Mouse (Mus musculus) T-cell, adult 66 days (primary cell): Measurements from ENCODE around the gene Ergic1. TPM values are rescaled to one million over a fixed set of nuclear protein-coding genes. Genes with fewer than 3 reads are reported as not detected.

Source experiments
- total RNA-seq, 2 experiments: library from RNA; stranded (reverse); gene quantifications; 3 replicates in 1 of 2; 4 replicates in 1 of 2; pipeline ENCODE4 v1.2.4; 2023

Ergic1 gene
- total RNA-seq = 10 to 100 TPM; 34.9 to 36.1 TPM

DNA sequence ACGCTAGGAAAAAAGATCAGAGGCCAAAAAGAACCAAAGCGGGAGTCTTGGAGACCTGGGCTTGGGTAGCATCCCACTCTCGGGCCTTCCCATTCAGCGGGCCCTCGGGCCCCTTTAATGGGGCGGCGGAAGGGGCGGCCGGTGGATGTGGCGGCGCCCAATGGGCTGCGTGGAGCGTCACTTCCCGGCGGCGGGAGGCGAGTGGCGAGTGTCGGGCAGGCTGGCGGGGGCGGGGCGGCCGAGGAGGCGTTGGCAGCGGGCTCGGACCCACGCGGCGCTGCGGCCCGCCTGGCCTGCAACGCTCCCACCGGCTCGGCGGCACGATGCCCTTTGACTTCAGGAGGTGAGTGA lies at the start of gene Ergic1:
TSS of gene Ergic1 (plus strand) at position 200 of the 351 bp plus-strand sequence.

DNA sequence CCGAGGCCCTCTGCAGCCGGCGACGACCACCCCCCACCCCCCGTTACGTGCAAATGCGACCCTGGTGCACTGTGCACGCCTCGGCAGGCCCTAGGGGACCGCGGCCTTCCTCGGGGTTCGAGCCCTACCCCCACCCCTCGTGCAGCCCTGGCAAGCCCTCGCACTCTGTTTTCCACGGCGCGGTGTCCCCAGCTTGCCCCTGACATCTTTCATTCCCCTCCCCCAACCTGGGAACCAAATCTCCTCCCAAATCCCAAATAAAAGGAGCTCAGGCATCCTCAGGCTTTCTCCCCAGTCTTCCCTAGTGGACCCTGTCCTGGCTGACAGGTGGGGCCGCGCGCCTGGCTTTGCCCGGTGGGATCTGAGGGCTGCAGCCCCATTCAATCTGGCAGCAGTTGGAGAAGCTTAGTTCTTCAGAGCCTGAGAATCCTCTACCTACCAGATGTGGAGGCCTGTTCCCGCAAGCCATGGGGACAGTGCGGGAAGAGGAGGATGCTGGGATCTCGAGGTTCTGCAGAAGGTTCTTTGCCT lies 427 bp downstream of the Ergic1 start, which contains the start of gene Dusp1:
TSS of gene Dusp1 (minus strand) at position 478 of the 531 bp plus-strand sequence.

DNA sequence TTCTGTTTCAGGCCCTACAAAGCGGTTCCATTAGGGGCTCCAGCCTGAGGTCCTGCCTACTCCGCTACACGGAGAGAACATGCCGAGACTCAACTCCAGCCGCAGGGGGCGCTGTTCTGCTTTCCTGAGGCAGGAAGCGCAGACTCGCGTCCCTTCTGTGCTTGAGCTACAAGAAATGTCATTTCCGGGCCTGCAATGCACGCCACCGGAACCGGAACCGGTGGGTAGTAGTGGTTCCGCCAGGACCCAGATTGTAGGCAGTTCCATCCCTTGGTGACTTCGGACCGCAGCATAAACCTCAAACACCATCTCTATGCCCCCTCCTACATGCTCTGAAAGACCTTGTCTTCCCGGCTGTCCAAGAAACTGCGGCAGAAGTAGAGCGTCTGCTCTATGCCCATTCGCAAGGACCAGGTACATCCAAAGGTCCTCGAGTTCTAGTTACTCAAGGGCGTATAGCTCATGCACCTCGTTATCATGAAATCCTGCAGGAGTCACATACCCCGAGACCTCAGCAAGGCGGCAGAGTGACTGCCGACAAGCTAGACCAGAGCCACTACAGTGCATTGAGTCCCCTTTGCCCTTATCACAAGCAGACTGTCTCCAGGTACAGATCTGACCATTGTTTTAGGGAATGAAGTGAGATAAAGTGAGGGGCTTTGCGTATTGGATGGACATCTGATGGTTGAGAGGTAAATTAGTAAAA lies 101.8 kb downstream of the Ergic1 start, which contains the start of gene Atp6v0e:
TSS of gene Atp6v0e (plus strand) at position 254 of the 706 bp plus-strand sequence.

Other genes with a start within 250 kb of the Ergic1 start
- under 1 TPM; 0.33 to 0.44 TPM for gene Neurl1b, start 146.7 kb upstream of the Ergic1 start, total RNA-seq
- gene Dusp1, start 639 bp downstream of the Ergic1 start, total RNA-seq = 100 to 1,000 TPM; 352 to 396 TPM
- 10 to 100 TPM; 85.6 to 87.4 TPM for gene Atp6v0e, start 101.7 kb downstream of the Ergic1 start, total RNA-seq
- 10 to 100 TPM; 87.8 to 92.6 TPM for gene Crebrf, start 154.2 kb downstream of the Ergic1 start, total RNA-seq
- gene Bnip1, start 219.6 kb downstream of the Ergic1 start, total RNA-seq = 10 to 100 TPM; 32.1 to 35.7 TPM